Mouse (Mus musculus) lung, embryonic 14.5 days (tissue): ENCODE measurements at regions not wholly inside any gene's neighbourhood (a gene's known extent, or its start where the extent isn't known, plus 50 kb on each side); places are given as distances from the start of the nearest gene placed in this dataset.

Experiments
- ATAC-seq: fragments of 200-750 bp; cut with Nextera tagmentation; 2 replicates; pipeline ENCODE4 v1.8.0; 2017; ENCODE audit warnings: mild to moderate bottlenecking, moderate TSS enrichment, moderate library complexity; ENCODE audit not compliant: insufficient read depth
- DNase-seq: peaks from one replicate; pipeline ENCODE4 v3.0.0-alpha.2; 2015
- H3K27ac ChIP-seq: fragments of 300-500 bp; sonication (generic); 2 replicates; pipeline ENCODE4 v1.5.1; 2014; ENCODE audit warnings: low read depth, mild to moderate bottlenecking, moderate library complexity
- H3K27me3 ChIP-seq: fragments of 300-500 bp; sonication (generic); 2 replicates; pipeline ENCODE4 v1.6.1; 2014; ENCODE audit warnings: low read length, control low read depth; ENCODE audit not compliant: insufficient read depth
- H3K36me3 ChIP-seq: fragments of 300-500 bp; sonication (generic); 2 replicates; pipeline ENCODE4 v1.6.1; 2014; ENCODE audit warnings: control low read depth; ENCODE audit not compliant: insufficient read depth
- H3K4me1 ChIP-seq: fragments of 300-500 bp; sonication (generic); 2 replicates; pipeline ENCODE4 v1.6.1; 2014; ENCODE audit warnings: antibody characterized with exemption, control low read depth; ENCODE audit not compliant: insufficient read depth
- H3K4me2 ChIP-seq: fragments of 300-500 bp; sonication (generic); 2 replicates; pipeline ENCODE4 v1.6.1; 2014; ENCODE audit warnings: mild to moderate bottlenecking
- H3K4me3 ChIP-seq: fragments of 300-500 bp; sonication (generic); 2 replicates; pipeline ENCODE4 v1.5.1; 2014; ENCODE audit warnings: low read depth, low read length
- H3K9ac ChIP-seq: fragments of 300-500 bp; sonication (generic); 2 replicates; pipeline ENCODE4 v1.6.1; 2014
- H3K9me3 ChIP-seq: fragments of 300-500 bp; sonication (generic); 2 replicates; pipeline ENCODE4 v1.6.1; 2016; ENCODE audit warnings: low read depth, low read length, control low read depth
- CTCF ChIP-seq: IDR thresholded peaks from 2 replicates; pipeline ENCODE4 v1.5.1; 2016; ENCODE audit warnings: antibody characterized with exemption, low read depth
- WGBS: fragments of 180-500 bp; shearing (Covaris S2); extraction: QIAGEN DNeasy Blood & Tissue Kit; methylation state at CpG from one replicate; pipeline ENCODE4 v1.1.7; 2014; 5-methylcytosine and 5-hydroxymethylcytosine counted together

DNA sequence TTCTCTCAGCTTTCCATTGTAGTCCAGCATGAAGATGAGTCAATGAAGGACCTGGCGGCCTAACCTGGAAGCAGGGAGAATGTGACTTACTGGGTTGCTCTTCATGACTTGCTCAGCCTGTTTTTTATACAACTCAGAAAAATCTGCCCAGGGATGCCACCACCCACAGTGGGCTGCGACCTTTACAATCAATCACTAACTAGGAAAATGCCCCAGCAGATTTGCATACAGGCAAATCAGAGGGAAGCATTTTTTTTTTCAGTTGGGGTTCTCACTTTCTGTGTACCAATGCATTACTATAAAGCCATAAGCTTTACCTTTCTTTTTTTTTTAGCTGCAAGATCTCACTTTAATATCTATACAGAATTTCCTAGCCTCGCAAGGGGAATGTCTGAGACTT lies 244.5 kb downstream of the Map2k4 start:
- Histone ChIP-seq H3K27me3 (no peaks in the 10 kb centered on the region), H3K4me3 (no peak overlapping the region), H3K27ac (no peak overlapping the region), H3K9ac (no peak overlapping the region), H3K4me1 (no peaks in the 10 kb centered on the region), H3K36me3 (no peaks in the 10 kb centered on the region), H3K9me3 (no peaks in the 10 kb centered on the region), H3K4me2 (no peak overlapping the region)
- 75% methylated on average over 3 of the region's 3 CpGs for WGBS
- TF ChIP-seq CTCF: no peak
- ATAC-seq (no peak), DNase-seq (no peak)

DNA sequence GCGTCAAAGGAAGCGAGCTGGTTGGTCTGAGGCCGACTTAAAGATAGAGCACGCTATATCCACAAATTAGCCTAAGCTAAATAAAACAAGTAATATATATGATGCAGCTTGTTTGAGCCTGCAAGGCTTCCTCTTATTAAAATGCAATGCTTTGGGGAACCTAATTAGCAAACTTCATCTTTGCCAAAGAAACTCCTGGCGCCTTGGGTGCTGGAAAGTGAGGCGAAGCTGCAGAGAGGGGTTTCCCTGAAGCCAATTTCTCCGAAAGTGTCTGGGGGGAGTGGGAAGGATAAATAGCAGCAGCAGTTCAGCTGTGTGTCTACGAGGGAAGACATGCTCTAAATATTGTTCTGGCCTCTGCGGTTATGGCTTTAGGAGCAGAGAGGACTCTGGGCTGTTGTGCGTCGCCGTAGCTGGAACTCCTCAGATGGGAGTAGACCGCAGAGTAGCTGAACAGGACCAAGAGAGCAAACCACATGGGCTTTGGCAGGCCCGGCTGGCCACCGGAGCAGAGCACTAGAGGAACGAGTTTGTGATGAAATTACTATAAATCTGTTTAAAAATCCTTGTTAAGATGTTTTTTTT lies 251.0 kb downstream of the Map2k4 start:
- WGBS: 63% methylated on average over 16 of the region's 16 CpGs
- Histone ChIP-seq H3K27ac (no peak overlapping the region), H3K36me3 (no peaks in the 10 kb centered on the region), H3K4me2 (no peak overlapping the region), H3K9ac (no peak overlapping the region), H3K27me3 (no peaks in the 10 kb centered on the region), H3K4me1 (no peaks in the 10 kb centered on the region), H3K4me3 (no peak overlapping the region), H3K9me3 (no peaks in the 10 kb centered on the region)
- TF ChIP-seq CTCF: no peak
- ATAC-seq (no peak), DNase-seq (no peak)

DNA sequence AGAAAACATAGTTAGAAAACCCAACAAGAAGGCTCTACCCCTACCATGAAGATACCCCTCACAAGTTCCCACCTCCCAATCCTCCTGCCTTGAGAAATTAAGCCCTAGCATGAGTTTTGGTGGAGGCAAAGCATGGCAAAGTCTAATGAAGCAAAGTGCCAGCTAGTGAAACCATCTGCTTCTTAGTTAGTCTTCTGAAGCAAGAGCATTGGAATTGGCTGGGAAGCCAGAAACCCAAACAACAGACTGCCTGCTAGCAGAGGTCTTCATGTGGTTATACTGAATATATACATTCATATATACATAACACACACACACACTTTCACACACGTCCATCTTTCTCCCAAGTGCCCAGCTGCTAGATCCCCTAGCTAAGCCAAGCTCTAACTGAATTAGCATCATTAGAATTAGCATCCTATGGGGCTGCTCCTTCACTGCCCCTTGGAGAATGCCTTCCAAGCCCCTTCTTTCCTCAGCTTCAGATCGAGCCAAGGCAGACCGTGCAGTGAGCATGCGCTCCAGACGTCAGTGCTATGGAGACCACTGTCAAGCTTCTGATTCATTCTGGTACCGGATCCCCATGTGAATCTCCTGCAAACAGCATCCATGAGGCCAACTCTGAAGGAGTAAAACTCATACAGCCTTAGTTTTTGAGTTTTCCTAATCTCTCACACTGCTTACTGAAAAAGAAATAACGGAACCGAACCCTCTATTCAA lies 252.2 kb downstream of the Map2k4 start:
- H3K27me3 ChIP-seq: no peaks in the 10 kb centered on the region
- DNase-seq (peak; percentile 52), ATAC-seq (0 out of 2 replicates have a peak, but pooled peaks have one; percentile 28)
- H3K4me3 ChIP-seq: no peak overlapping the region
- no peak overlapping the region for H3K27ac ChIP-seq
- no peak overlapping the region for H3K4me2 ChIP-seq
- H3K9me3 ChIP-seq: no peaks in the 10 kb centered on the region
- no peak overlapping the region for H3K9ac ChIP-seq
- no peak for TF ChIP-seq CTCF
- H3K36me3 ChIP-seq: no peaks in the 10 kb centered on the region
- WGBS: 78% methylated on average over 8 of the region's 8 CpGs
- no peaks in the 10 kb centered on the region for H3K4me1 ChIP-seq

DNA sequence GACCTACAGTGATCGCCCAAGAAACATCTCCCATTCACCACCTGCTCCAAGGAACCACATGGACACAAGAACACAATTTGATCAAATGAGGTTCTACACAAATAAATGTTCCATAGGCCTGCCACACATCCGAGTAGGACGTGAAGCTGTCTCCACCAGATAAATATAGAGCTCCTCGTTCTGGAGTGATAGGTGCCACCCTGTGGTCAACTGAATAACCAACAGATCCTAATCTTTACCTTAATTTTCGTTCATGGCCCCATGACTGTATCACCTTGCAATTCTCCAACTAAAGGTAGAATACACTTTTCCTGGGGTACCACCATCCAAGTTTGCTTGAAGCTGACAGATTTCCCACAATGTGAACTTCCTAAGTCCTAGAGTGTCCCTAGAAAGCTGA lies 257.4 kb downstream of the Map2k4 start:
- Histone ChIP-seq H3K4me1 (no peaks in the 10 kb centered on the region), H3K36me3 (no peaks in the 10 kb centered on the region), H3K27me3 (no peaks in the 10 kb centered on the region), H3K9me3 (no peaks in the 10 kb centered on the region), H3K9ac (no peak overlapping the region), H3K4me3 (no peak overlapping the region), H3K4me2 (no peak overlapping the region), H3K27ac (no peak overlapping the region)
- TF ChIP-seq CTCF: no peak
- ATAC-seq: no peak
- no peak for DNase-seq
- 67% methylated on average over 5 of the region's 5 CpGs for WGBS

DNA sequence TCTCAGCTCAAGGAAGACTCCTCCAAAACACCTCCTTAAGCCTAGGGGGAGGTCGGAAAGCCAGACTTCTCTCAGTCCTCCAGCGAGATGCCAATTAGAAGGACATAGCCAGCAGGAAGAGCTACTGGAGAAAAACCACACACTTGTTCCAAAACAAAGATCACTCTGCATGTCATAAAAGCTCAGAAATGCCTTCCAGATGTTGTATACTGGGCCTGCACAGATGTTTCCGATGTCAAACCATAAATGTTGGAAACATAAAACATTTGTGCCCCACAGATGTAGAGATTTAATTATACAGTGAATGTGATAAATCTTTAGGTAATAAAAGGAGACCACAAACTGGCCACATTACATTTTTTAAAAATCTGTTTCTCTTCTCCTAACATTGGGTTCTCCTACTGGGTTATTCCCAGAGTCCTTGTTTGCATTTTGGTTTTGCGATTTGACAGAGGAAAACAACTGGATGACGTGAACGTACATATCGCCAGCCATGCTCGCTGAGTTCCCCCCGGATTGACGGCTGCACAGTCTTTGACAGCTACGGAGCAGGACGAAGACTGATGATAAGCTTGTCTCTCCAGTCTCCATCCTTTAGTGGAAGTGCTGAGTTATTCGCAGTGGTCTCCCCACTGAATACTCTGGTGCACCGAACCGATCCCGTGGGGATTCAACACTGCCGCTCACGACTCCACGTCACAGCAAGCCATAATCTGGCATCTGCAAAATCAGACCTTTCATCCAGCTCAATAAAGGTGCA lies 235.5 kb upstream of the Myocd start:
- Histone ChIP-seq H3K9ac (no peak overlapping the region), H3K27me3 (no peaks in the 10 kb centered on the region), H3K4me3 (no peak overlapping the region), H3K4me2 (no peak overlapping the region), H3K27ac (no peak overlapping the region), H3K36me3 (no peaks in the 10 kb centered on the region), H3K4me1 (no peaks in the 10 kb centered on the region), H3K9me3 (no peaks in the 10 kb centered on the region)
- DNase-seq (peak; percentile 47), ATAC-seq (no peak)
- WGBS: 76% methylated on average over 19 of the region's 19 CpGs
- TF ChIP-seq CTCF: no peak

DNA sequence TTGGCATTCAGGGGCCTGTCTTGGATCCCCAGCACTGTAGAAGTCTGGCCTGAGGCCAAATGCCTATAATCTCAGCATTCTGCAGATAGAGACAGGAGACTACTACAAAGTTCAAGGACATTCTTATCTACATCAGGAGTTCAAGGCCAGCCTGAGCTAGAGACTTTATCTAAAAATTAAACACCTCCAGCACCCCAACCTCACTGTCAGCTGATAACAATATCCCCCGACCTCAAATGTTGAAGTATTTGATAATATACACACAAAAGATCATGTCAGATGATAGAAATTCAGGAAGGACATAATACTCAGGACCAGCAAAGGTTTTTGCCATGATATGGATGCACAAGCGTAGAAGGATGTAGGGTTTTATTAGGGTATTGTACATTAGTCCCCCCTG lies 228.2 kb upstream of the Myocd start:
- DNase-seq (no peak), ATAC-seq (no peak)
- no peaks in the 10 kb centered on the region for H3K36me3 ChIP-seq
- H3K4me1 ChIP-seq: no peaks in the 10 kb centered on the region
- WGBS: 58% methylated on average over 2 of the region's 2 CpGs
- H3K27ac ChIP-seq: no peak overlapping the region
- no peak for TF ChIP-seq CTCF
- H3K4me2 ChIP-seq: no peak overlapping the region
- no peak overlapping the region for H3K4me3 ChIP-seq
- no peaks in the 10 kb centered on the region for H3K27me3 ChIP-seq
- H3K9me3 ChIP-seq: no peaks in the 10 kb centered on the region
- no peak overlapping the region for H3K9ac ChIP-seq

- no peak overlapping the region for H3K9ac ChIP-seq
- no peak for ATAC-seq
- 82% methylated on average over 6 of the region's 6 CpGs for WGBS
- TF ChIP-seq CTCF: no peak
- no peaks in the 10 kb centered on the region for H3K4me1 ChIP-seq
- H3K27ac ChIP-seq: no peak overlapping the region
- H3K4me2 ChIP-seq: no peak overlapping the region
- no peak for DNase-seq
- H3K36me3 ChIP-seq: no peaks in the 10 kb centered on the region
- H3K9me3 ChIP-seq: no peaks in the 10 kb centered on the region
- H3K27me3 ChIP-seq: no peaks in the 10 kb centered on the region
- no peak overlapping the region for H3K4me3 ChIP-seq
Measured at GRCm38 (mm10) chr11:65497415-65497814, 227.6 kb upstream of the Myocd start.
